Mouse (Mus musculus) lung, embryonic 14.5 days (tissue): ENCODE data around the gene Cebpa. TPM values are rescaled to one million over a fixed set of nuclear protein-coding genes. Genes with fewer than 3 reads are reported as not detected.
A peak's percentile ranks its signal among the peaks of the same experiment; 100 is the strongest.

Experiments
- ATAC-seq: fragments of 200-750 bp; cut with Nextera tagmentation; 2 replicates; pipeline ENCODE4 v1.8.0; 2017; ENCODE audit warnings: mild to moderate bottlenecking, moderate TSS enrichment, moderate library complexity; ENCODE audit not compliant: insufficient read depth
- DNase-seq: peaks from one replicate; pipeline ENCODE4 v3.0.0-alpha.2; 2015
- H3K27ac ChIP-seq: fragments of 300-500 bp; sonication (generic); 2 replicates; pipeline ENCODE4 v1.5.1; 2014; ENCODE audit warnings: low read depth, mild to moderate bottlenecking, moderate library complexity
- H3K27me3 ChIP-seq: fragments of 300-500 bp; sonication (generic); 2 replicates; pipeline ENCODE4 v1.6.1; 2014; ENCODE audit warnings: low read length, control low read depth; ENCODE audit not compliant: insufficient read depth
- H3K36me3 ChIP-seq: fragments of 300-500 bp; sonication (generic); 2 replicates; pipeline ENCODE4 v1.6.1; 2014; ENCODE audit warnings: control low read depth; ENCODE audit not compliant: insufficient read depth
- H3K4me1 ChIP-seq: fragments of 300-500 bp; sonication (generic); 2 replicates; pipeline ENCODE4 v1.6.1; 2014; ENCODE audit warnings: antibody characterized with exemption, control low read depth; ENCODE audit not compliant: insufficient read depth
- H3K4me2 ChIP-seq: fragments of 300-500 bp; sonication (generic); 2 replicates; pipeline ENCODE4 v1.6.1; 2014; ENCODE audit warnings: mild to moderate bottlenecking
- H3K4me3 ChIP-seq: fragments of 300-500 bp; sonication (generic); 2 replicates; pipeline ENCODE4 v1.5.1; 2014; ENCODE audit warnings: low read depth, low read length
- H3K9ac ChIP-seq: fragments of 300-500 bp; sonication (generic); 2 replicates; pipeline ENCODE4 v1.6.1; 2014
- H3K9me3 ChIP-seq: fragments of 300-500 bp; sonication (generic); 2 replicates; pipeline ENCODE4 v1.6.1; 2016; ENCODE audit warnings: low read depth, low read length, control low read depth
- CTCF ChIP-seq: IDR thresholded peaks from 2 replicates; pipeline ENCODE4 v1.5.1; 2016; ENCODE audit warnings: antibody characterized with exemption, low read depth
- WGBS: fragments of 180-500 bp; shearing (Covaris S2); extraction: QIAGEN DNeasy Blood & Tissue Kit; methylation state at CpG from one replicate; pipeline ENCODE4 v1.1.7; 2014; 5-methylcytosine and 5-hydroxymethylcytosine counted together
- microRNA-seq: library from miRNA; unstranded; fragments of <30 nt; microRNA quantifications from one replicate; pipeline ENCODE4, GENCODE M21; 2016; ENCODE audit warnings: borderline number of aligned reads
- polyA plus RNA-seq: library from polyadenylated mRNA; unstranded; fragments of >200 nt; fragmentation: Nextera tagmentation; extraction: Ambion mirVana; gene quantifications from 2 replicates; pipeline ENCODE4 v1.2.1, GENCODE M21; 2014

Cebpa gene
- polyA plus RNA-seq, 1 experiment from 2014 or later: 5.1 TPM

DNA sequence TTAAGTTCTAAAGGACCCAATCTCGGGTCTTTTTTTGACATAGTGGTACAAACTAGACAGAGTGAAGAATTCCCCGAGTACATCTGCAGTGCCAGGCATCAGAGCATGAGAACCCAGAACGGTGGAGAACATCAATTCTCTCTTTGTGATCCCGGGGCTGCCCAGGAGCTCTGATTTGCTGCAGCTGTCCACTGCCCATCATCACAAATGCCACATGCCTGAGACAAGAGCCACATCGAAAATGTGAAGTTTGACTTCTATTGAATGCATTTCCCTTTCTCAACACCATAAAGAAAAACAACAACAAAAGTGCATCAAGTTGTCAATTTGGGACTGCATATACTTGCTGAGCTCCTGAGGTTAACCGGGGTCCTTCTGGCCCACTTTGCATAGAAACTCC is 43.4 kb downstream of the Cebpa start:
- TF ChIP-seq CTCF: no peak
- WGBS: 76% methylated on average over 6 of the region's 6 CpGs
- Histone ChIP-seq H3K9ac (no peak overlapping the region), H3K4me3 (no peak overlapping the region), H3K27me3 (no peaks in the 10 kb centered on the region), H3K9me3 (no peaks in the 10 kb centered on the region), H3K4me2 (no peak overlapping the region), H3K4me1 (no peaks in the 10 kb centered on the region), H3K36me3 (no peaks in the 10 kb centered on the region), H3K27ac (no peak overlapping the region)
- ATAC-seq: no peak
- DNase-seq: no peak

GRCm38 (mm10) chr7:35163600-35163999 is 44.5 kb downstream of the Cebpa start:
- H3K9me3 ChIP-seq: no peaks in the 10 kb centered on the region
- TF ChIP-seq CTCF: no peak
- H3K4me2 ChIP-seq: no peak overlapping the region
- ATAC-seq: no peak
- H3K9ac ChIP-seq: no peak overlapping the region
- H3K27me3 ChIP-seq: no peaks in the 10 kb centered on the region
- no peak for DNase-seq
- H3K4me3 ChIP-seq: no peak overlapping the region
- 72% methylated on average over 7 of the region's 7 CpGs for WGBS
- no peaks in the 10 kb centered on the region for H3K4me1 ChIP-seq
- H3K36me3 ChIP-seq: no peaks in the 10 kb centered on the region
- no peak overlapping the region for H3K27ac ChIP-seq

- TF ChIP-seq CTCF: no peak
- Histone ChIP-seq H3K27ac (no peak overlapping the region), H3K36me3 (no peaks in the 10 kb centered on the region), H3K4me1 (no peaks in the 10 kb centered on the region), H3K9ac (no peak overlapping the region), H3K4me2 (no peak overlapping the region), H3K9me3 (no peaks in the 10 kb centered on the region), H3K27me3 (no peaks in the 10 kb centered on the region), H3K4me3 (no peak overlapping the region)
- no peak for ATAC-seq
- WGBS: 67% methylated on average over 6 of the region's 6 CpGs
- no peak for DNase-seq
Measured at GRCm38 (mm10) chr7:35164131-35164530, 45.0 kb downstream of the Cebpa start.

- Histone ChIP-seq H3K4me3 (no peak overlapping the region), H3K4me2 (no peak overlapping the region), H3K9me3 (no peaks in the 10 kb centered on the region), H3K9ac (no peak overlapping the region), H3K27ac (no peak overlapping the region), H3K36me3 (no peaks in the 10 kb centered on the region), H3K27me3 (no peaks in the 10 kb centered on the region), H3K4me1 (no peaks in the 10 kb centered on the region)
- ATAC-seq (no peak), DNase-seq (no peak)
- 76% methylated on average over 5 of the region's 5 CpGs for WGBS
- TF ChIP-seq CTCF: no peak
Measured at GRCm38 (mm10) chr7:35166988-35167387, 47.9 kb downstream of the Cebpa start.

DNA sequence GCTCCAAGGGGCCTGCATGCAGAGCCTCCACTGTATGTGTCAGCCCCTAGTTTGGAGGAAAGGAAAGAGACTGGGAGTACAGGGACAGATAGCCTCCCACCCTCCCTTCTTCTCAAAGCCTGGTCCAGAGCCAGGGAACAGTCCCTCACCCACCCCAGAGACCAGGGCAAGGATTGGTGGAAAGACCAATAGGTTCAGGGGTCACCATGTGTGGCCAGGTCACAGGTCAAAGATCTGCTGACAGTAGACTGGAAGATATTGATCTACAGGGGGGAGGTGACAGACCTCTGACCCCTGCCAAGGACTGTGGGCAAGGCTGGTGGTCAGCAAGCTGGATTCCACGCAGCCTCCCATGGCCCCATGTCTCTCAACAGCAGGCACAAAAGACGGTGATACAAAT is 48.8 kb downstream of the Cebpa start:
- no peak for TF ChIP-seq CTCF
- no peaks in the 10 kb centered on the region for H3K9me3 ChIP-seq
- no peak overlapping the region for H3K27ac ChIP-seq
- DNase-seq: no peak
- H3K4me1 ChIP-seq: no peaks in the 10 kb centered on the region
- no peak overlapping the region for H3K4me2 ChIP-seq
- H3K36me3 ChIP-seq: no peaks in the 10 kb centered on the region
- no peak overlapping the region for H3K4me3 ChIP-seq
- no peak overlapping the region for H3K9ac ChIP-seq
- 68% methylated on average over 2 of the region's 2 CpGs for WGBS
- no peaks in the 10 kb centered on the region for H3K27me3 ChIP-seq
- ATAC-seq: no peak

- Histone ChIP-seq H3K27ac (no peak overlapping the region), H3K4me3 (no peak overlapping the region), H3K9ac (no peak overlapping the region), H3K4me2 (no peak overlapping the region), H3K4me1 (no peaks in the 10 kb centered on the region), H3K27me3 (no peaks in the 10 kb centered on the region), H3K9me3 (no peaks in the 10 kb centered on the region), H3K36me3 (no peaks in the 10 kb centered on the region)
- peak; percentile 53; the same call in 1 of the 2 replicates for ATAC-seq
- peak; percentile 96 for TF ChIP-seq CTCF
- DNase-seq: peak; percentile 96
- WGBS: 12% methylated on average over 6 of the region's 6 CpGs
Measured at GRCm38 (mm10) chr7:35169341-35169740, 50.2 kb downstream of the Cebpa start.

Small RNA genes within 50 kb of the gene (microRNA-seq; reads per million reads assigned to microRNA genes)
- not detected for gene Gm25033

Other genes with a start within 250 kb of the Cebpa start
- gene Pepd, start 206.9 kb upstream of the Cebpa start, polyA plus RNA-seq: 68.2 and 70.4 TPM in 2 replicates
- gene Cebpg, start 62.7 kb upstream of the Cebpa start, polyA plus RNA-seq: 38.6 and 41.7 TPM in 2 replicates
- gene Slc7a10, start 67.1 kb downstream of the Cebpa start, polyA plus RNA-seq: 1.4 and 1.8 TPM in 2 replicates
- gene Lrp3, start 96.2 kb downstream of the Cebpa start, polyA plus RNA-seq: 8.2 and 11.2 TPM in 2 replicates
- 15.9 and 16.1 TPM in 2 replicates for gene Gpatch1, start 199.1 kb downstream of the Cebpa start, polyA plus RNA-seq
- 3.0 and 3.6 TPM in 2 replicates for gene Rhpn2, start 214.9 kb downstream of the Cebpa start, polyA plus RNA-seq